Mouse (Mus musculus) heart, adult 2 months (tissue): ENCODE data around the gene Relt.

Experiments
- CTCF ChIP-seq: fragments of 200-600 bp; IDR thresholded peaks from 2 replicates; pipeline ENCODE4 v1.8.1; 2022; ENCODE audit warnings: antibody characterized with exemption, mild to moderate bottlenecking, moderate library complexity
- EP300 ChIP-seq: fragments of 200-500 bp; IDR thresholded peaks from 2 replicates; pipeline ENCODE4 v1.6.1; 2011; ENCODE audit warnings: low read depth, low read length, control low read depth; ENCODE audit not compliant: insufficient read depth
- POLR2A ChIP-seq: fragments of 200-500 bp; IDR thresholded peaks from 2 replicates; pipeline ENCODE4 v1.6.1; 2011; ENCODE audit warnings: mild to moderate bottlenecking, low read depth, low read length, control low read depth; ENCODE audit not compliant: insufficient read depth

GRCm38 (mm10) chr7:100908567-100908966 lies 45.3 kb upstream of the Relt start:
- TF ChIP-seq CTCF: peak; percentile 68
- no peak for TF ChIP-seq POLR2A
- no peak for TF ChIP-seq EP300
